Mouse (Mus musculus): ENCODE data around the gene Fam19a2. TPM values are rescaled to one million over a fixed set of nuclear protein-coding genes. Genes with fewer than 3 reads are reported as not detected.

Gene Fam19a2
- total RNA-seq, 2 experiments from 2014 or later: 68.7 to 70.7 TPM

GRCm38 (mm10) chr10:123460466-123460865 lies 196.7 kb downstream of the Fam19a2 start:
- no peak for DNase-seq (ENCODE audit: extremely low spot score in 1 of 2, low spot score in 2 of 2)
- H3K4me3 ChIP-seq: no peak overlapping the region

GRCm38 (mm10) chr10:123462305-123462704 lies 198.5 kb downstream of the Fam19a2 start:
- H3K27ac ChIP-seq: no peak overlapping the region
- H3K4me3 ChIP-seq: no peak overlapping the region
- DNase-seq (ENCODE audit: extremely low spot score in 1 of 2, low spot score in 2 of 2): no peak
- TF ChIP-seq CTCF (IDR thresholded peaks at IDR 0.05): no peak
- intact Hi-C loops (cut with DNase I): no loop called here

More at GRCm38 (mm10) chr10:123460466-123460865, 196.7 kb downstream of the Fam19a2 start:
- H3K27ac ChIP-seq: no peak overlapping the region
- intact Hi-C loops (cut with DNase I): no loop called here
- no peak for TF ChIP-seq CTCF (IDR thresholded peaks at IDR 0.05)

- intact Hi-C loops (cut with DNase I): no loop called here
- Histone ChIP-seq H3K27ac (no peak overlapping the region), H3K4me3 (no peak overlapping the region)
- DNase-seq (ENCODE audit: extremely low spot score in 1 of 2, low spot score in 2 of 2): no peak
- no peak for TF ChIP-seq CTCF (IDR thresholded peaks at IDR 0.05)
Measured at GRCm38 (mm10) chr10:123514749-123515148, 251.0 kb downstream of the Fam19a2 start.

GRCm38 (mm10) chr10:123520613-123521012 lies 256.8 kb downstream of the Fam19a2 start:
- Histone ChIP-seq H3K27ac (no peak overlapping the region), H3K4me3 (no peak overlapping the region)
- TF ChIP-seq CTCF (IDR thresholded peaks at IDR 0.05): no peak
- no peak for DNase-seq (ENCODE audit: extremely low spot score in 1 of 2, low spot score in 2 of 2)
- intact Hi-C loops (cut with DNase I): no loop called here

GRCm38 (mm10) chr10:123521203-123521602 lies 257.4 kb downstream of the Fam19a2 start:
- H3K4me3 ChIP-seq: no peak overlapping the region
- intact Hi-C loops (cut with DNase I): no loop called here
- no peak for TF ChIP-seq CTCF (IDR thresholded peaks at IDR 0.05)
- no peak for DNase-seq (ENCODE audit: extremely low spot score in 1 of 2, low spot score in 2 of 2)
- peak overlapping the region; percentile 13; the same call in 1 of the 2 replicates for H3K27ac ChIP-seq

GRCm38 (mm10) chr10:123525424-123525823 lies 261.6 kb downstream of the Fam19a2 start:
- TF ChIP-seq CTCF (IDR thresholded peaks at IDR 0.05): no peak
- DNase-seq (ENCODE audit: extremely low spot score in 1 of 2, low spot score in 2 of 2): no peak
- Histone ChIP-seq H3K27ac (no peak overlapping the region), H3K4me3 (no peak overlapping the region)
- intact Hi-C loops (cut with DNase I): no loop called here

GRCm38 (mm10) chr10:123526059-123526458 lies 262.3 kb downstream of the Fam19a2 start:
- no peak overlapping the region for H3K4me3 ChIP-seq
- no peak overlapping the region for H3K27ac ChIP-seq
- DNase-seq (ENCODE audit: extremely low spot score in 1 of 2, low spot score in 2 of 2): no peak
- intact Hi-C loops (cut with DNase I): no loop called here
- no peak for TF ChIP-seq CTCF (IDR thresholded peaks at IDR 0.05)

- no peak for TF ChIP-seq CTCF (IDR thresholded peaks at IDR 0.05)
- intact Hi-C loops (cut with DNase I): no loop called here
- Histone ChIP-seq H3K27ac (no peak overlapping the region), H3K4me3 (no peak overlapping the region)
- no peak for DNase-seq (ENCODE audit: extremely low spot score in 1 of 2, low spot score in 2 of 2)
Measured at GRCm38 (mm10) chr10:123536143-123536542, 272.3 kb downstream of the Fam19a2 start.

GRCm38 (mm10) chr10:123548391-123548790 lies 284.6 kb downstream of the Fam19a2 start:
- no peak for DNase-seq (ENCODE audit: extremely low spot score in 1 of 2, low spot score in 2 of 2)
- intact Hi-C loops (cut with DNase I): no loop called here
- no peak for TF ChIP-seq CTCF (IDR thresholded peaks at IDR 0.05)
- H3K27ac ChIP-seq: no peak overlapping the region
- no peak overlapping the region for H3K4me3 ChIP-seq

GRCm38 (mm10) chr10:123567677-123568076 lies 303.9 kb downstream of the Fam19a2 start:
- DNase-seq (ENCODE audit: extremely low spot score in 1 of 2, low spot score in 2 of 2): no peak
- intact Hi-C loops (cut with DNase I): no loop called here
- TF ChIP-seq CTCF (IDR thresholded peaks at IDR 0.05): no peak
- H3K4me3 ChIP-seq: no peak overlapping the region
- H3K27ac ChIP-seq: no peak overlapping the region

GRCm38 (mm10) chr10:123570616-123571188 lies 306.9 kb downstream of the Fam19a2 start:
- no peak for TF ChIP-seq CTCF (IDR thresholded peaks at IDR 0.05)
- Histone ChIP-seq H3K27ac (no peak overlapping the region), H3K4me3 (no peak overlapping the region)
- intact Hi-C loops (cut with DNase I): no loop called here
- no peak for DNase-seq (ENCODE audit: extremely low spot score in 1 of 2, low spot score in 2 of 2)

GRCm38 (mm10) chr10:123572342-123573070 lies 308.7 kb downstream of the Fam19a2 start:
- intact Hi-C loops (cut with DNase I): no loop called here
- H3K4me3 ChIP-seq: no peak overlapping the region
- peak overlapping the region; percentile 62; the same call in 1 of the 2 replicates for H3K27ac ChIP-seq
- no peak for DNase-seq (ENCODE audit: extremely low spot score in 1 of 2, low spot score in 2 of 2)
- no peak for TF ChIP-seq CTCF (IDR thresholded peaks at IDR 0.05)

- TF ChIP-seq CTCF (IDR thresholded peaks at IDR 0.05): no peak
Measured at GRCm38 (mm10) chr10:123577823-123578222, 314.0 kb downstream of the Fam19a2 start.

More at GRCm38 (mm10) chr10:123577823-123578222, 314.0 kb downstream of the Fam19a2 start:
- no peak for DNase-seq (ENCODE audit: extremely low spot score in 1 of 2, low spot score in 2 of 2)
- Histone ChIP-seq H3K27ac (no peak overlapping the region; the same call in 1 of the 2 replicates), H3K4me3 (no peak overlapping the region)
- intact Hi-C loops (cut with DNase I): no loop called here
